Mouse (Mus musculus) telencephalon, adult 2 months (tissue): ENCODE measurements around the gene Brinp1.

Experiments
- DNase-seq: peaks from one replicate; pipeline ENCODE4 v3.0.0-alpha.2; 2011; ENCODE audit warnings: low read depth, low spot score

Brinp1 gene

GRCm38 (mm10) chr4:68954322-68954901 lies at the start of gene Brinp1:
Gene Brinp1 (minus strand): TSS chr4:68954397.
- DNase-seq: peak; percentile 95

- peak; percentile 81 for DNase-seq
Measured at GRCm38 (mm10) chr4:68957265-68957664, 3.1 kb upstream of the Brinp1 start.

- no peak for DNase-seq
Measured at GRCm38 (mm10) chr4:68955621-68956020, 1.4 kb upstream of the Brinp1 start.

GRCm38 (mm10) chr4:68953667-68954321 lies 403 bp downstream of the Brinp1 start:
- DNase-seq: no peak

DNA sequence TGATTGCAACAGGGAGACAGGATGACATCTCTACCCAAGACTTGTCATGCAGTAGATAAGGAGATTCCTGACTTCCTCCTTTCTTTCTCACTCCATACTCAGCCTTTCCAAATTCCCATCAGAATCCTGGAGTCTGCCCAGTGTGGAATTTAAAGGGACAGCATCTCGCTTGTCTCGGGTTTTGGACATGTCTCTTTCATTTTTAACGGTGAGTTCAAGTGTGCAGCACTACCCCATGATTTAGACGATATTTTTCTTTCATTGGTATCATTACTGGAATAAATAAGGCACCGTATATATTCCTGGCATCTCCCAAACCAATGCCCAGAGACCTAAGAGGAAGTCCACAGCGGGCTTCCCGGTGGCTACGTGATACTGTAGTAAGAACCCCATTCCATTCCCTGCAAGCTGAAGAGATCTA lies 1.1 kb downstream of the Brinp1 start:
- no peak for DNase-seq

- DNase-seq: peak; percentile 77
Measured at GRCm38 (mm10) chr4:68950556-68950955, 3.6 kb downstream of the Brinp1 start.

- DNase-seq: no peak
Measured at GRCm38 (mm10) chr4:68942938-68943337, 11.3 kb downstream of the Brinp1 start.

DNA sequence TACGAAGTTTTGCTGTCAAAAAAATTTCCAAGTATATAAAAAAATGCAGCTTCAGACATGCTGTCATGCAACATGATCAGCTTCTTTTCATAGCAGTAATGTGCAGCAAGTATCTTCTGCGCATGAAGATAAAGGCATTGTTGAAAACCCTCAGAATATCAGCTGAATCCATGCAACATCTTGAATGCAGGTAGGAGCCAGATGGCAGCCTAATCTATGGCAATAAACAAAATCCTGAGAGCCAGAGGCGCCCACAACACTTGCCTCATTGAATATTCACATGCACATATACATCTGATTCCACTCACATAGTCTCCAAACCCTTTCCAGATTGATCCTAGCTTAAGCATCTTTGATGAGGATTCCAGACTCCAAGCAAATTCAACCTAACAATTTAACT lies 24.2 kb downstream of the Brinp1 start:
- DNase-seq: no peak

DNA sequence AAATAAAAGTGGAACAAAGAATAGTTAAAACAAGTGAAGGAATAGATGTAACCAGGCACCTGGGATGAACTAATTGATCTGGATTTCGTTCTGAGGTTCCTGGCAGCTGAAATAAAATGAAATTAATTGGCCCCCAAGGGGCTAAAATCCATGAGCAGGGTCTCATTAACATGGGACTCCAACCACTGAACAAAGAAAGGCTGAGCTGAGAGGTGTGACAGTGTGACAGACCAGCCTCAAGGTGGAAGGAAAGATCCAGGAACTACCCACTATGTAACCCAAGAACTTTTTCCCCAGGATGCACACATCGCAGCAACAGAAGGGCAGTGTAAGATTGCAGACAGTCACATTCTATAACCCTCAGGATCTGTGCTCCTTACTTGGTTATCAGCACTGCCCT lies 28.1 kb downstream of the Brinp1 start:
- DNase-seq: no peak

GRCm38 (mm10) chr4:68922944-68923343 lies 31.3 kb downstream of the Brinp1 start:
- no peak for DNase-seq

- peak; percentile 32 for DNase-seq
Measured at GRCm38 (mm10) chr4:68922504-68922903, 31.7 kb downstream of the Brinp1 start.

GRCm38 (mm10) chr4:68920127-68920526 lies 34.1 kb downstream of the Brinp1 start:
- DNase-seq: no peak

- peak; percentile 72 for DNase-seq
Measured at GRCm38 (mm10) chr4:68910942-68911341, 43.3 kb downstream of the Brinp1 start.

- peak; percentile 88 for DNase-seq
Measured at GRCm38 (mm10) chr4:68906417-68907210, 47.6 kb downstream of the Brinp1 start.

DNA sequence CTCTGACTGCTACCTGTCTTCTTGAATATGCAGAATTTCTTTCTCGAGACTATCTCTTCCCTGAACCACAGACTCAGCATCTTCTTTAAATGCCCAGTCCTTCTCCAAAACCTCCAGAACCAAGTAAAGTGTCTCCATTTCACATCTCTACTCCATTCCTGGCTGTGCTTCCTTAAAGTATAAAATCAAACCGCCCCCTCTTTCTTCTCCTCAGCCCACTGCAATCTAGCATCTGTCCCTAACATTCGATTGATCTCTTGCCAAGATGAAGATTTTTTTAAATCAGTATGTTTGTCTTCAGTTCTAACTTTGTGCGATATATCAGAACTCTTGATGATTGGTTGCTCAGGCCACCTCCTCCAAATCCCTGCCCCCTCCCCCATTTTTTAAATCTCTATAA lies 63.7 kb downstream of the Brinp1 start:
- peak; percentile 84 for DNase-seq

DNA sequence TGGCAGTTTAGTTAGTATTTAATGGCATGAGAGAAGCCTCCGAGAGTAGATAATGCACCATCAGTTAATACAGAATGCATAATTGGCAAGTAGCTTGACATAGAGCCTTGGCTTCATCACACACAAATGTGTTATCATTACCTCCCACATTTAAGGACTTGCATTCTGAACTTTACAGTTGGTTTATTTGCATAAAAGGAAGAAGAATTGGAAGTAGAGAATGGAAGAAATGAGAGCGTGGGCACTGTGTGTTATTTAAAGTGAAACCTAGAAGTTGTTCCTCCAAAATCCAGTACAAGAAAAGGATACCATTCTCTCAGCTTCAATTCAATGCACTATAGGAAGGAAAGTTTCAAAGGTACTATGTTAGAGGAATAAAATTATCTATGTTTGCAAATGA lies 67.9 kb downstream of the Brinp1 start:
- peak; percentile 51 for DNase-seq

DNA sequence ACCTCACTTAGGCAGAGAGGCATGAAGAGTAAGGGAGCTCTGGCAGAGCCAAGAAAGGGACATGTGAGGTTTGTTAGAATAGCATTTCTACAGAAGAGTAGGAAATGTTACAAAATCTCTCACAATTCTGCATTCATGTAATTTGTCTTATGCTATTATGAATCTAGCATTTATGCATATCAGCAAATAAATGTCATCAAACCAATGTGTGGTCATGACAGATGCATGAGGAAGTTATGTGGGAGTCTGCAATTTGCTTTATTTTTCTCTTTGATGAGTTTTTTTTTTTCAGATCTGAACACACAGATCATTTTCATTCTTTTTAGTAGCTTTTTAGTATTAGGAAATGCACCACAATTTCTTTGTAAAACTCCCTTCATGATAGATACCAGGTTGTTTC lies 82.2 kb downstream of the Brinp1 start:
- no peak for DNase-seq

GRCm38 (mm10) chr4:68865135-68865767 lies 88.9 kb downstream of the Brinp1 start:
- DNase-seq: no peak

GRCm38 (mm10) chr4:68864668-68865067 lies 89.5 kb downstream of the Brinp1 start:
- DNase-seq: no peak

GRCm38 (mm10) chr4:68856868-68857267 lies 97.3 kb downstream of the Brinp1 start:
- DNase-seq: no peak

DNA sequence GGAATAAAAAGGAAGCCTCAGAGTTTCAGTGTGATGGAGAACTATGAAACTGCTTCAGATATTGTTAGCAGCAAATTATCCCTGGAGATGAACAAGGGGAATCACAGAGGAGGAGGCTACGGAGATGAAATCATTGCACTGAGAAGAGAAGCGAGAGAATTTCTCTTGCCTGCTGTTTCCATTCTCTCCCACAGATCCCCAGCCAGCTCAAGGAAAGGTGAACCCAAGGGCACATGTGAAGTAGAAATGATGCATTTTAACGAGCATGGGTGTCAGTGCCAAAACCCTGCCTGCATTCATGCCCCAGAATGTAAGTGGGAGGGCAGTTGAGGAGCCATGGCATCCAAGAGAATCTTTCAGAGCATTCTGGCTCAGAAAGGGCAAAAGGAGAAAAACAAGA lies 104.5 kb downstream of the Brinp1 start:
- DNase-seq: peak; percentile 48

DNA sequence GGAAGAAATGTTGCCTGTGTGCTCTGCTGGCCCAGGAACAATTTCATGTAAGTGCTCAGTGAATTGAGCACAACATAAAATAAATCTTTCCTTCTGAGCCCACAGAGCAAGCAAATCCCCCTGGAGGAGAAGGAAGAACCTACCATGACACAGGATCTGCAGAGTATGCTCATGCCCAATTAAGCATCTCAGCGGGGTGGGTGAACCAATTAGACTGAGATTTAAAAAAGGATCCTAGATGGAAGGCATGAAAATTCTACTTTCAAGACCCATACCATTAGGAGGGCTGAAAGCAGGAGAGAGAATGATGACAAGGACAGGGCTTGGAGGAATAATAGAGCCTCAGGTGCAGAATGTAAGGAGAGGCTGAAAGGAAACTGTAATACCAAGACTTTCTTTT lies 107.2 kb downstream of the Brinp1 start:
- DNase-seq: no peak
